Mouse (Mus musculus) G1E (cell line): ENCODE results near the gene Cdh1.

Experiments
- CTCF ChIP-seq: IDR thresholded peaks from 2 replicates; pipeline ENCODE4 v1.5.1; 2012; ENCODE audit warnings: low read depth, low read length, inconsistent platforms, mixed read lengths
- GATA1 ChIP-seq: IDR thresholded peaks from 2 replicates; pipeline ENCODE4 v1.6.1; 2012; ENCODE audit warnings: borderline replicate concordance, low read length, inconsistent platforms, mixed read lengths
- TAL1 ChIP-seq: conservative IDR thresholded peaks from 2 replicates; pipeline ENCODE4 v1.6.1; 2012; ENCODE audit warnings: low read depth, low read length, inconsistent platforms, mixed read lengths

DNA sequence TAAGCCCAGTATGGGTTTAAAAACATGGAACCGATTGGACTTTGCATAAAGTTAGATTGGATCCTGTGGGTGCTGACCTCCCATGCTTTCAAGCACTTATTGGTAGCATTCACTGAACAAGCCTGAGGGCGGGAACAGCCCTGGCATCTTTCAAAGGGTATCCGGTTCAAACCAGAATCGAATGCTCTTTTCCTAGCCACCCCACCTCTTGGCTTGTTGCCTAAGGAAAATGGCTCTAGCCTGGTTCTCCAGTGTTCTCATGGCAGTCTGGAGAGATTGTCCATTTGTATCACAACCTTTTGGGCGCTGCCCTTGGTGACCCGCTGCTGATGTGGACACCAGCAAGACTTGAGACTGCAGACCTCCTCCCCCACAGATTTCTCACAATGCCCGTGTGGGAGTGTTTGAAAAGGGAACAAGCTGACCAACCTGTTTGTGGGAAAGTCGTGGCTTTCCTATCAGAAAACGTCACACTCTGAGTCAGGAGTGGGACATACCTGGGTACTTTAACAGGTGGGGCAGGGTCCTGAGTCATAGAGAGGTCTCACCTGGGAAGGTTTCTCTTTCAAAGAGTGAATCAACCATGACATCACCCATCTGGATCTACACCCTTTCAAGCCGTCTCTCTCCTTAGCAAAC is 12.6 kb downstream of the Cdh1 start:
- TF ChIP-seq CTCF (no peak), GATA1 (no peak), TAL1 (no peak)
